Mouse (Mus musculus) limb, embryonic 11.5 days (tissue): ENCODE results near the gene Fasn. TPM values are rescaled to one million over a fixed set of nuclear protein-coding genes. Genes with fewer than 3 reads are reported as not detected.
"Not testable (repeated sequence)": the region's sequence is repeated elsewhere in the genome, so short reads cannot be mapped to it uniquely, and the experiment has no call there.

Experiments used
- ATAC-seq: fragments of 200-750 bp; cut with Nextera tagmentation; 2 replicates; pipeline ENCODE4 v1.8.0; 2017; ENCODE audit warnings: low read depth; ENCODE audit not compliant: insufficient number of reproducible peaks, low FRiP score, low TSS enrichment
- DNase-seq: peaks from one replicate; pipeline ENCODE4 v3.0.0-alpha.2; 2015; ENCODE audit warnings: low spot score
- H3K27ac ChIP-seq: fragments of 300-500 bp; sonication (generic); replicated peaks from 2 replicates; pipeline ENCODE4 v1.5.1; 2014; ENCODE audit warnings: low read depth, mild to moderate bottlenecking, low read length
- H3K27me3 ChIP-seq: fragments of 300-500 bp; sonication (generic); 2 replicates; pipeline ENCODE4 v1.6.1; 2014; ENCODE audit warnings: mild to moderate bottlenecking, low read length, mixed read lengths; ENCODE audit not compliant: control insufficient read depth, insufficient read depth
- H3K36me3 ChIP-seq: fragments of 300-500 bp; sonication (generic); 2 replicates; pipeline ENCODE4 v1.6.1; 2014; ENCODE audit warnings: mild to moderate bottlenecking, low read length, moderate library complexity, mixed read lengths; ENCODE audit not compliant: control insufficient read depth, insufficient read depth
- H3K4me1 ChIP-seq: fragments of 300-500 bp; sonication (generic); 2 replicates; pipeline ENCODE4 v1.6.1; 2014; ENCODE audit warnings: low read length, mixed read lengths; ENCODE audit not compliant: control insufficient read depth, insufficient read depth
- H3K4me2 ChIP-seq: fragments of 300-500 bp; sonication (generic); 2 replicates; pipeline ENCODE4 v1.6.1; 2014; ENCODE audit warnings: low read depth, mild to moderate bottlenecking, moderate library complexity; ENCODE audit not compliant: severe bottlenecking
- H3K4me3 ChIP-seq: fragments of 300-500 bp; sonication (generic); 2 replicates; pipeline ENCODE4 v1.5.1; 2014; ENCODE audit warnings: low read depth, low read length
- H3K9ac ChIP-seq: fragments of 300-500 bp; sonication (generic); 2 replicates; pipeline ENCODE4 v1.6.1; 2014; ENCODE audit warnings: mild to moderate bottlenecking, low read length
- H3K9me3 ChIP-seq: fragments of 300-500 bp; sonication (generic); 2 replicates; pipeline ENCODE4 v1.6.1; 2016; ENCODE audit warnings: low read length; ENCODE audit not compliant: control insufficient read depth
- WGBS: fragments of 180-500 bp; shearing (Covaris S2); extraction: QIAGEN DNeasy Blood & Tissue Kit; methylation state at CpG from one replicate; pipeline ENCODE4 v1.1.7; 2014; 5-methylcytosine and 5-hydroxymethylcytosine counted together
- polyA plus RNA-seq: library from polyadenylated mRNA; unstranded; fragments of >200 nt; fragmentation: Nextera tagmentation; extraction: Ambion mirVana; gene quantifications from 2 replicates; pipeline ENCODE4 v1.2.1, GENCODE M21; 2014

Gene Fasn
- polyA plus RNA-seq, 1 experiment from 2014 or later: 87.3 TPM

- H3K27me3 ChIP-seq: no peaks in the 10 kb centered on the region
- ATAC-seq: no peak
- WGBS: 3% methylated on average over 35 of the region's 42 CpGs
- H3K4me2 ChIP-seq: peak overlapping the region; percentile 96
- peak; percentile 29 for DNase-seq
- peak overlapping the region; percentile 90 for H3K9ac ChIP-seq
- peaks cover 7% of the 10 kb centered on the region for H3K36me3 ChIP-seq
- peak overlapping the region; percentile 96 for H3K4me3 ChIP-seq
- H3K4me1 ChIP-seq: peaks cover 12% of the 10 kb centered on the region
- no peaks in the 10 kb centered on the region for H3K9me3 ChIP-seq
- H3K27ac ChIP-seq: no peak overlapping the region
These were observed 40.8 kb downstream of the Fasn start for GRCm38 (mm10) chr11:120783426-120784063.

GRCm38 (mm10) chr11:120781361-120781760 lies 43.0 kb downstream of the Fasn start:
- DNase-seq, H3K4me2 ChIP-seq, H3K36me3 ChIP-seq, H3K9ac ChIP-seq, H3K4me3 ChIP-seq, H3K27ac ChIP-seq, ATAC-seq, H3K27me3 ChIP-seq, H3K9me3 ChIP-seq: not testable (repeated sequence)
- WGBS: 96% methylated on average over 6 of the region's 6 CpGs
- H3K4me1 ChIP-seq: peaks cover 13% of the 10 kb centered on the region

GRCm38 (mm10) chr11:120779876-120780275 lies 44.5 kb downstream of the Fasn start:
- ATAC-seq (no peak), DNase-seq (no peak)
- H3K36me3 ChIP-seq: no peaks in the 10 kb centered on the region; the same call in 1 of the 2 replicates
- H3K4me3 ChIP-seq: no peak overlapping the region
- H3K4me1 ChIP-seq: peaks cover 9% of the 10 kb centered on the region
- H3K9ac ChIP-seq: no peak overlapping the region
- H3K9me3 ChIP-seq: no peaks in the 10 kb centered on the region
- H3K27me3 ChIP-seq: no peaks in the 10 kb centered on the region
- H3K27ac ChIP-seq: no peak overlapping the region
- WGBS: 81% methylated on average over 1 of the region's 1 CpGs
- H3K4me2 ChIP-seq: no peak overlapping the region

GRCm38 (mm10) chr11:120777123-120777522 lies 47.2 kb downstream of the Fasn start:
- no peak for ATAC-seq
- 39% methylated on average over 6 of the region's 6 CpGs for WGBS

GRCm38 (mm10) chr11:120775774-120776469 lies 48.4 kb downstream of the Fasn start:
- Histone ChIP-seq H3K9ac (no peak overlapping the region), H3K36me3 (no peaks in the 10 kb centered on the region), H3K4me1 (0 out of 2 replicates have a peak, but pooled peaks cover 2% of the 10 kb centered on the region), H3K9me3 (no peaks in the 10 kb centered on the region), H3K27me3 (no peaks in the 10 kb centered on the region), H3K27ac (no peak overlapping the region), H3K4me2 (no peak overlapping the region), H3K4me3 (no peak overlapping the region)
- DNase-seq: peak; percentile 97
- peak; percentile 74; the same call in 1 of the 2 replicates for ATAC-seq
- 30% methylated on average over 15 of the region's 15 CpGs for WGBS

More at GRCm38 (mm10) chr11:120777123-120777522, 47.2 kb downstream of the Fasn start:
- Histone ChIP-seq H3K9me3 (no peaks in the 10 kb centered on the region), H3K9ac (peak overlapping the region; percentile 17; the same call in 1 of the 2 replicates), H3K27me3 (no peaks in the 10 kb centered on the region), H3K36me3 (no peaks in the 10 kb centered on the region), H3K4me2 (no peak overlapping the region), H3K4me1 (0 out of 2 replicates have a peak, but pooled peaks cover 2% of the 10 kb centered on the region), H3K4me3 (no peak overlapping the region), H3K27ac (no peak overlapping the region)
- DNase-seq: no peak

GRCm38 (mm10) chr11:120773463-120774190 lies 50.7 kb downstream of the Fasn start:
- ATAC-seq: no peak

GRCm38 (mm10) chr11:120772749-120773148 lies 51.6 kb downstream of the Fasn start:
- Histone ChIP-seq H3K36me3 (no peaks in the 10 kb centered on the region), H3K9me3 (no peaks in the 10 kb centered on the region), H3K4me3 (no peak overlapping the region), H3K4me2 (no peak overlapping the region), H3K27ac (no peak overlapping the region), H3K4me1 (0 out of 2 replicates have a peak, but pooled peaks cover 2% of the 10 kb centered on the region), H3K27me3 (no peaks in the 10 kb centered on the region), H3K9ac (no peak overlapping the region)
- DNase-seq: no peak
- no peak for ATAC-seq
- WGBS: 74% methylated on average over 3 of the region's 3 CpGs

More at GRCm38 (mm10) chr11:120773463-120774190, 50.7 kb downstream of the Fasn start:
- no peak overlapping the region for H3K27ac ChIP-seq
- no peak overlapping the region for H3K9ac ChIP-seq
- WGBS: 86% methylated on average over 7 of the region's 7 CpGs
- DNase-seq: no peak
- H3K4me2 ChIP-seq: no peak overlapping the region
- H3K27me3 ChIP-seq: no peaks in the 10 kb centered on the region
- no peak overlapping the region for H3K4me3 ChIP-seq
- H3K36me3 ChIP-seq: no peaks in the 10 kb centered on the region
- H3K4me1 ChIP-seq: 0 out of 2 replicates have a peak, but pooled peaks cover 2% of the 10 kb centered on the region
- H3K9me3 ChIP-seq: no peaks in the 10 kb centered on the region

- Histone ChIP-seq H3K4me2 (no peak overlapping the region), H3K4me1 (no peaks in the 10 kb centered on the region), H3K9ac (no peak overlapping the region), H3K4me3 (no peak overlapping the region), H3K36me3 (no peaks in the 10 kb centered on the region), H3K27ac (no peak overlapping the region), H3K27me3 (no peaks in the 10 kb centered on the region), H3K9me3 (no peaks in the 10 kb centered on the region)
- WGBS: 69% methylated on average over 1 of the region's 1 CpGs
- ATAC-seq (no peak), DNase-seq (no peak)
These were observed 56.1 kb downstream of the Fasn start for GRCm38 (mm10) chr11:120768206-120768605.
